Mouse (Mus musculus) liver, adult 2 months (tissue): ENCODE data around the gene Mep1a. TPM values are rescaled to one million over a fixed set of nuclear protein-coding genes. Genes with fewer than 3 reads are reported as not detected.

Experiments used
- DNase-seq: peaks from one replicate; pipeline ENCODE4 v3.0.0-alpha.2; 2011; ENCODE audit warnings: low read depth, low spot score; ENCODE audit errors: extremely low read depth
- H3K27ac ChIP-seq: fragments of 200-500 bp; replicated peaks from 2 replicates; pipeline ENCODE4 v1.5.1; 2012; ENCODE audit warnings: low read depth, mild to moderate bottlenecking, control low read depth, inconsistent platforms, low read length; ENCODE audit not compliant: insufficient read depth
- H3K27me3 ChIP-seq: fragments of 200-500 bp; 2 replicates; pipeline ENCODE4 v1.6.1; 2012; ENCODE audit warnings: mild to moderate bottlenecking, moderate library complexity, low read length, inconsistent platforms; ENCODE audit not compliant: control insufficient read depth, insufficient read depth
- H3K36me3 ChIP-seq: fragments of 200-500 bp; 2 replicates; pipeline ENCODE4 v1.6.1; 2012; ENCODE audit warnings: low read length, inconsistent platforms; ENCODE audit not compliant: control insufficient read depth, insufficient read depth
- H3K4me1 ChIP-seq: fragments of 200-500 bp; 2 replicates; pipeline ENCODE4 v1.6.1; 2011; ENCODE audit warnings: low read length; ENCODE audit not compliant: control insufficient read depth, insufficient read depth
- H3K4me3 ChIP-seq: fragments of 200-500 bp; 2 replicates; pipeline ENCODE4 v1.5.1; 2011; ENCODE audit warnings: low read depth, mild to moderate bottlenecking, control low read depth, low read length, moderate library complexity; ENCODE audit not compliant: insufficient read depth
- H3K79me2 ChIP-seq: fragments of 200-500 bp; 2 replicates; pipeline ENCODE4 v1.6.1; 2012; ENCODE audit warnings: inconsistent platforms, mild to moderate bottlenecking, low read length, moderate library complexity; ENCODE audit not compliant: control insufficient read depth, insufficient read depth
- H3K9ac ChIP-seq: fragments of 200-500 bp; 2 replicates; pipeline ENCODE4 v1.6.1; 2012; ENCODE audit warnings: low read depth, mild to moderate bottlenecking, control low read depth, inconsistent platforms, low read length
- CTCF ChIP-seq: fragments of 200-500 bp; IDR thresholded peaks from 2 replicates; pipeline ENCODE4 v1.5.1; 2011; ENCODE audit warnings: low read depth, low read length, control low read depth
- POLR2A ChIP-seq: fragments of 200-500 bp; IDR thresholded peaks from 2 replicates; pipeline ENCODE4 v1.6.1; 2011; ENCODE audit warnings: low read length, control low read depth; ENCODE audit not compliant: insufficient read depth; ENCODE audit errors: extremely low read depth
- WGBS: fragments of 180-500 bp; shearing (Covaris S2); methylation state at CpG from one replicate; pipeline ENCODE4 v1.1.7; 2018; 5-methylcytosine and 5-hydroxymethylcytosine counted together
- polyA plus RNA-seq: library from polyadenylated mRNA; depleted of rRNA; stranded (reverse); fragments of >200 nt; gene quantifications from 2 replicates; pipeline ENCODE4 v1.2.3, GENCODE M21; 2012
- total RNA-seq: library from RNA; depleted of rRNA; stranded (reverse); fragments of >200 nt; gene quantifications from 2 replicates; pipeline ENCODE4 v1.2.3, GENCODE M21; 2014

The Mep1a gene
- total and polyA plus RNA-seq, 2 experiments, result 0.05 TPM; not detected in 1

DNA sequence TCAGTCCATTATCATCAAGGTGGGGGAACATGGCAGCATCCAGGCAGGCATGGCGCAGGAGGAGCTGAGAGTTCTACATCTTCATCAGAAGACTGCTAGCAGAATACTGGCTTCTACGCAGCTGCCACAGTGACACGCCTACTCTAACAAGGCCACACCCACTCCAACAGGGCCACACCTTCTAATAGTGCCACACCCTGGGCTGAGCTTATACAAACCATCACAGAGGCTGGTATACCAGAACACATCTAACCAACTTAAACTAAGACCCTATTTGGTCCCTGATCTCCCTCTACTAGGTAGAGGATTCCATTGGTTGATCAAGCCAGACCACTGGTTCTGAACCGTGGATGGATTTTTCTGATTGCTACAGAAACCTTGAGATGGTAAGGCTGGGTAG lies 30.1 kb downstream of the Mep1a start:
- Histone ChIP-seq H3K9ac (no peak overlapping the region), H3K36me3 (no peaks in the 10 kb centered on the region), H3K27ac (no peak overlapping the region), H3K4me3 (no peak overlapping the region), H3K79me2 (no peaks in the 10 kb centered on the region), H3K27me3 (no peaks in the 10 kb centered on the region), H3K4me1 (no peaks in the 10 kb centered on the region)
- WGBS, result 91% methylated on average over 4 of the region's 4 CpGs
- DNase-seq, result no peak
- TF ChIP-seq POLR2A, result no peak
- no peak for TF ChIP-seq CTCF

DNA sequence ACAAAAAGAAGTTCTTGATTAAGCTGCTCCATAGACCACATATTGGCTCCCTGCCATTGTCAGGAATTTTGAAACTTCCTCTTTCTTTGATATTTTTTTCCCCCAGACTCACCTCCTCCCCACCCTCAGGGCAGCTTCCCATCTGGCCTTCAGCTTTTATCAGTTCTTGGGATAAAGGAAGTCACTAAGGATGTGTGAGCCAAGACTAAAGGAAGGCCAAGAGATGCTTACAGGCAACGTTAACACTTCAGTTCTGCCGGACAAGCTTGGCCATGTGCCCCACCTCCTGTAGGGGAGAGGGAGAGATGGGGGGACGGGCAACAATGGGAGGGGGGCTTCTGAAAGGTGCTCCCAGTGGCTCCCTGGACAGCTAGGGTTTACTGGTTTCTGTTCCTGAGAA lies 32.6 kb downstream of the Mep1a start:
- Histone ChIP-seq H3K79me2 (no peaks in the 10 kb centered on the region), H3K27me3 (no peaks in the 10 kb centered on the region), H3K36me3 (no peaks in the 10 kb centered on the region), H3K9ac (no peak overlapping the region), H3K4me1 (no peaks in the 10 kb centered on the region), H3K4me3 (no peak overlapping the region), H3K27ac (no peak overlapping the region)
- WGBS, result 41% methylated on average over 3 of the region's 3 CpGs
- DNase-seq, result no peak
- TF ChIP-seq POLR2A, result no peak
- no peak for TF ChIP-seq CTCF

GRCm38 (mm10) chr17:43460245-43461181 lies 42.1 kb downstream of the Mep1a start:
- TF ChIP-seq CTCF (peak; percentile 92), POLR2A (no peak)
- 36% methylated on average over 19 of the region's 19 CpGs for whole genome bisulfite sequencing
- no peaks in the 10 kb centered on the region for H3K79me2 ChIP-seq
- H3K9ac ChIP-seq, result no peak overlapping the region
- H3K4me1 ChIP-seq, result no peaks in the 10 kb centered on the region
- H3K27ac ChIP-seq, result no peak overlapping the region
- DNase-seq, result peak; percentile 20
- H3K27me3 ChIP-seq, result no peaks in the 10 kb centered on the region
- no peaks in the 10 kb centered on the region for H3K36me3 ChIP-seq
- no peak overlapping the region for H3K4me3 ChIP-seq

GRCm38 (mm10) chr17:43459737-43460230 lies 42.8 kb downstream of the Mep1a start:
- Histone ChIP-seq H3K4me3 (no peak overlapping the region), H3K9ac (no peak overlapping the region), H3K4me1 (no peaks in the 10 kb centered on the region), H3K27me3 (no peaks in the 10 kb centered on the region), H3K36me3 (no peaks in the 10 kb centered on the region), H3K27ac (no peak overlapping the region), H3K79me2 (no peaks in the 10 kb centered on the region)
- no peak for DNase-seq
- WGBS, result 80% methylated on average over 12 of the region's 12 CpGs
- TF ChIP-seq POLR2A (no peak), CTCF (no peak)

DNA sequence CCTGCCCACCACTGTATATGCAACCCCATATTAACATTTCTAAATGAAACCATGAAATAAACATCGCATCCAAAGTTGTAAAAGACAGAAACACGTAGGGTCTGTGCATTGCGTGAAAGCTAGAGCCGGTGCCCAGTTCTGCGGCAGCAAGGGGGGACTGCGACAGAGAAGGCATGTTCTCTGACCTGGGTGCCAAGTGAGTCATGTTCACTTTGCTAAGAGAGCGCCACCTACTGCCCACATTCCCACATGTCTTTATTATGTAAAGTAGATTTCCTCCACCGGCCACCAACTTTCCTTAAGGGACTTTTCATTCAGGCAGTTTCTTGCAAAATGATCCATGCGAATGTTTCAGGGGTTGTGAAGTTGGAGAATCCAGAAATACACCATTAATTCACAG lies 44.0 kb downstream of the Mep1a start:
- Histone ChIP-seq H3K79me2 (no peaks in the 10 kb centered on the region), H3K9ac (no peak overlapping the region), H3K36me3 (no peaks in the 10 kb centered on the region), H3K27ac (no peak overlapping the region), H3K27me3 (no peaks in the 10 kb centered on the region), H3K4me3 (no peak overlapping the region), H3K4me1 (no peaks in the 10 kb centered on the region)
- TF ChIP-seq POLR2A (no peak), CTCF (peak; percentile 70)
- peak; percentile 58 for DNase-seq
- 13% methylated on average over 9 of the region's 9 CpGs for WGBS

DNA sequence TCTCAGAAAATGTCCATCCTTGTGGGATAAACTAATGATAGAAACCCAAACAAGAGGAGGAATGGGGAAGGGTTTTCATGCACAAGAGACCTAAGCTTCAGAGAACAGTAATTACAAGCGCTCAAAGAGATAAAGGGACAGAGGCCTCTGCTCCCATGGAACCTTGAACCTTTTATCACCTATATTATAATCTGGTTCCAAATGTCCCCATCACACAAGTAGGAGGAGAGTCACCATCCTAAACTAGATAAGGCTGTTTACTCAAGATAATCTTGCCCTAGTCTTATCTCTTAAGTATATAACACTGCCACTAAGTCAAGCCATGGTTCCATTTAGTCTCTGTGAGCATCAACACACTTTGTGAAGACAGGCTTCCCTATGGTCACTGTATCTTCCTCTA lies 51.4 kb downstream of the Mep1a start:
- H3K4me1 ChIP-seq, result no peaks in the 10 kb centered on the region
- WGBS, result 71% methylated on average over 1 of the region's 1 CpGs
- no peak for TF ChIP-seq POLR2A
- TF ChIP-seq CTCF, result no peak
- no peak overlapping the region for H3K27ac ChIP-seq
- DNase-seq, result no peak
- H3K9ac ChIP-seq, result no peak overlapping the region
- no peaks in the 10 kb centered on the region for H3K27me3 ChIP-seq
- no peaks in the 10 kb centered on the region; the same call in 1 of the 2 replicates for H3K36me3 ChIP-seq
- H3K79me2 ChIP-seq, result no peaks in the 10 kb centered on the region
- H3K4me3 ChIP-seq, result no peak overlapping the region
